Comparison of ENCODE assay signal across 8 mouse cellular contexts in genomic region chr7:127253821-127254769, GRCm38 (mm10). TPM values are rescaled to one million over a fixed set of nuclear protein-coding genes. Genes with fewer than 3 reads are reported as not detected.
DNase-seq lines count a peak whose midpoint lies in the region; ATAC-seq lines count a peak whose summit lies in the region.

No protein-coding gene starts in this region.

- peaks cover 7% of the 10 kb centered on the region; the same call in 1 of the 2 replicates for H3K36me3 ChIP-seq in hindbrain, embryonic 16.5 days (ENCODE audit: control insufficient read depth, insufficient read depth, low read length)

- H3K27ac ChIP-seq in hindbrain, embryonic 16.5 days (ENCODE audit: low read depth, low read length), result peak overlapping the region; percentile 95

- ATAC-seq in hindbrain, embryonic 16.5 days, result peak; percentile 97

- peak overlapping the region; percentile 87 for H3K9ac ChIP-seq in hindbrain, embryonic 16.5 days (ENCODE audit: low read depth, low read length)

- no peaks in the 10 kb centered on the region for H3K27me3 ChIP-seq in hindbrain, embryonic 16.5 days (replicated peaks; ENCODE audit: control insufficient read depth, insufficient read depth, low read length)

- under 1% methylated on average over 136 of the region's 136 CpGs for WGBS in hindbrain, embryonic 16.5 days

- H3K4me3 ChIP-seq in hindbrain, embryonic 16.5 days (ENCODE audit: low read length), result peak overlapping the region; percentile 67

- DNase-seq in ZHBTc4 (ENCODE audit: low read depth, low spot score), result peak; percentile 99
- DNase-seq in cerebellum, postnatal 4 days (ENCODE audit: low spot score in 2 of 2), result peak; percentile 82 to 96
- peak; percentile 95 for DNase-seq in gastrocnemius, adult 18-20 months (ENCODE audit: low spot score)
- DNase-seq in left cerebral cortex, adult 18-20 months (ENCODE audit: low spot score in 2 of 2), result peak; percentile 93 to 96
- DNase-seq in lung, postnatal 4 days, result peak; percentile 96 to 98
- peak; percentile 98 for DNase-seq in retina, postnatal 1 day
- DNase-seq in thymus, postnatal 4 days, result peak; percentile 98

- H3K4me1 ChIP-seq in hindbrain, embryonic 16.5 days (ENCODE audit: control insufficient read depth, insufficient read depth, low read depth, low read length), result peaks cover 7% of the 10 kb centered on the region

- H3K9me3 ChIP-seq in hindbrain, embryonic 16.5 days (ENCODE audit: control insufficient read depth, low read length), result no peaks in the 10 kb centered on the region

- H3K4me2 ChIP-seq in hindbrain, embryonic 16.5 days (ENCODE audit: low read length), result peak overlapping the region; percentile 97

RNA-seq across cellular contexts. Expression of gene Dctpp1, which starts 6.4 kb away (rescaled TPM):
- total RNA-seq in gastrocnemius, adult 18-20 months (2021), result 10 to 100 TPM; 32.6 TPM
- 118 and 122 TPM in 2 replicates for polyA plus RNA-seq in hindbrain, embryonic 16.5 days (2015; fragmentation: Nextera tagmentation; extraction: Ambion mirVana)
- 10 to 100 TPM; 20.8 to 23.2 TPM for total RNA-seq in left cerebral cortex, adult 18-20 months (2021)

RNA-seq across cellular contexts. Expression of gene Zfp771, which starts 10.0 kb away (rescaled TPM):
- 10 to 100 TPM; 19.7 to 21.1 TPM for total RNA-seq in gastrocnemius, adult 18-20 months (2021)
- polyA plus RNA-seq in hindbrain, embryonic 16.5 days (2015; fragmentation: Nextera tagmentation; extraction: Ambion mirVana), result 76.8 and 82.6 TPM in 2 replicates
- total RNA-seq in left cerebral cortex, adult 18-20 months (2021), result 10 to 100 TPM; 55.2 to 57.9 TPM

RNA-seq across cellular contexts. Expression of gene Sephs2, which starts 19.8 kb away (rescaled TPM):
- 10 to 100 TPM; 34.7 to 34.9 TPM for total RNA-seq in gastrocnemius, adult 18-20 months (2021)
- 54.2 and 58.9 TPM in 2 replicates for polyA plus RNA-seq in hindbrain, embryonic 16.5 days (2015; fragmentation: Nextera tagmentation; extraction: Ambion mirVana)
- 10 to 100 TPM; 33.4 to 35.8 TPM for total RNA-seq in left cerebral cortex, adult 18-20 months (2021)

RNA-seq across cellular contexts. Expression of gene Sept1, which starts 21.2 kb away (rescaled TPM):
- total RNA-seq in gastrocnemius, adult 18-20 months (2021), result 1 to 10 TPM; 1.0 to 1.3 TPM
- 12.1 and 12.3 TPM in 2 replicates for polyA plus RNA-seq in hindbrain, embryonic 16.5 days (2015; fragmentation: Nextera tagmentation; extraction: Ambion mirVana)
- total RNA-seq in left cerebral cortex, adult 18-20 months (2021), result 1 to 10 TPM; 4.4 to 4.5 TPM

RNA-seq across cellular contexts. Expression of gene Zfp553, which starts 21.2 kb away (rescaled TPM):
- total RNA-seq in gastrocnemius, adult 18-20 months (2021), result 1 to 10 TPM; 4.2 to 4.6 TPM
- polyA plus RNA-seq in hindbrain, embryonic 16.5 days (2015; fragmentation: Nextera tagmentation; extraction: Ambion mirVana), result 42.7 and 49.1 TPM in 2 replicates
- total RNA-seq in left cerebral cortex, adult 18-20 months (2021), result 10 to 100 TPM; 21.3 to 22.1 TPM

Comparison
In these comparisons a context has a peak if more than half of its experiments do, and no peak if none do; other contexts are left out.
1. Peak in every context shown above with its lines: DNase-seq, ATAC-seq, H3K4me3 ChIP-seq and H3K27ac ChIP-seq.